Mouse (Mus musculus) intestine, postnatal 0 days (tissue): ENCODE measurements around the gene Bax. TPM values are rescaled to one million over a fixed set of nuclear protein-coding genes. Genes with fewer than 3 reads are reported as not detected.
"Not testable (repeated sequence)": the region's sequence is repeated elsewhere in the genome, so short reads cannot be mapped to it uniquely, and the experiment has no call there.

Experiments
- ATAC-seq: fragments of 200-750 bp; cut with Nextera tagmentation; 2 replicates; pipeline ENCODE4 v1.8.0; 2017; ENCODE audit warnings: mild to moderate bottlenecking, moderate TSS enrichment, moderate library complexity
- H3K27ac ChIP-seq: fragments of 300-500 bp; sonication (generic); 2 replicates; pipeline ENCODE4 v1.5.1; 2014; ENCODE audit warnings: mild to moderate bottlenecking, low read depth, low read length, moderate library complexity
- H3K27me3 ChIP-seq: fragments of 300-500 bp; sonication (generic); replicated peaks from 2 replicates; pipeline ENCODE4 v1.6.1; 2014; ENCODE audit warnings: low read length, mixed read lengths; ENCODE audit not compliant: control insufficient read depth, insufficient read depth
- H3K36me3 ChIP-seq: fragments of 300-500 bp; sonication (generic); 2 replicates; pipeline ENCODE4 v1.6.1; 2014; ENCODE audit warnings: mild to moderate bottlenecking, moderate library complexity; ENCODE audit not compliant: control insufficient read depth, insufficient read depth
- H3K4me1 ChIP-seq: fragments of 300-500 bp; sonication (generic); replicated peaks from 2 replicates; pipeline ENCODE4 v1.6.1; 2014; ENCODE audit warnings: antibody characterized with exemption, low read length, mixed read lengths; ENCODE audit not compliant: control insufficient read depth, insufficient read depth
- H3K4me2 ChIP-seq: fragments of 300-500 bp; sonication (generic); replicated peaks from 2 replicates; pipeline ENCODE4 v1.6.1; 2014; ENCODE audit warnings: low read depth, mild to moderate bottlenecking, moderate library complexity
- H3K4me3 ChIP-seq: fragments of 300-500 bp; sonication (generic); 2 replicates; pipeline ENCODE4 v1.5.1; 2014; ENCODE audit warnings: low read depth, low read length
- H3K9ac ChIP-seq: fragments of 300-500 bp; sonication (generic); 2 replicates; pipeline ENCODE4 v1.6.1; 2014; ENCODE audit warnings: mild to moderate bottlenecking, low read depth, low read length
- H3K9me3 ChIP-seq: fragments of 300-500 bp; sonication (generic); 2 replicates; pipeline ENCODE4 v1.6.1; 2016; ENCODE audit warnings: mixed run types; ENCODE audit not compliant: control insufficient read depth
- CTCF ChIP-seq: sonication (generic); IDR thresholded peaks from 2 replicates; pipeline ENCODE4 v1.5.1; 2016; ENCODE audit warnings: low read depth, mild to moderate bottlenecking, control low read depth, antibody characterized with exemption, moderate library complexity
- WGBS: fragments of 180-500 bp; shearing (Covaris S2); extraction: QIAGEN DNeasy Blood & Tissue Kit; methylation state at CpG from one replicate; pipeline ENCODE4 v1.1.7; 2014; 5-methylcytosine and 5-hydroxymethylcytosine counted together
- polyA plus RNA-seq: library from polyadenylated mRNA; unstranded; fragments of >200 nt; fragmentation: Nextera tagmentation; extraction: Ambion mirVana; gene quantifications from 2 replicates; pipeline ENCODE4 v1.2.1, GENCODE M21; 2015

Bax gene
- polyA plus RNA-seq, 1 experiment from 2014 or later: 180 TPM

- H3K9ac ChIP-seq: peak overlapping the region; percentile 51; the same call in 1 of the 2 replicates
- H3K4me3 ChIP-seq: peak overlapping the region; percentile 74
- H3K27me3 ChIP-seq: no peaks in the 10 kb centered on the region
- no peaks in the 10 kb centered on the region for H3K9me3 ChIP-seq
- WGBS: 37% methylated on average over 7 of the region's 7 CpGs
- H3K4me1 ChIP-seq: 0 out of 2 replicates have a peak, but pooled peaks cover 9% of the 10 kb centered on the region
- peaks cover 46% of the 10 kb centered on the region for H3K36me3 ChIP-seq
- peak; percentile 44 for ATAC-seq
- peak overlapping the region; percentile 94 for H3K27ac ChIP-seq
- no peak for TF ChIP-seq CTCF
- peak overlapping the region; percentile 65 for H3K4me2 ChIP-seq
These were observed 6.3 kb downstream of the Bax start for GRCm38 (mm10) chr7:45460377-45460776.

- Histone ChIP-seq H3K36me3 (peaks cover 48% of the 10 kb centered on the region), H3K4me2 (peak within 1 kb of the TSS; percentile 73), H3K4me3 (peak within 1 kb of the TSS; percentile 74), H3K27ac (peak within 1 kb of the TSS; percentile 94), H3K9ac (peak within 1 kb of the TSS; percentile 57)
- WGBS: 1% methylated on average over 28 of the region's 37 CpGs
- not testable (repeated sequence) for H3K4me1 ChIP-seq, H3K27me3 ChIP-seq, H3K9me3 ChIP-seq
- peak; percentile 84 for ATAC-seq
These were observed 7.0 kb downstream of the Bax start, which contains the start of gene Ftl1 for GRCm38 (mm10) chr7:45459564-45460140. Gene Ftl1 (minus strand): TSS chr7:45459884.

GRCm38 (mm10) chr7:45458748-45459563 lies 7.7 kb downstream of the Bax start:
- under 1% methylated on average over 41 of the region's 43 CpGs for whole genome bisulfite sequencing
- peak overlapping the region; percentile 94 for H3K27ac ChIP-seq
- peak overlapping the region; percentile 74 for H3K4me3 ChIP-seq
- peak overlapping the region; percentile 73 for H3K4me2 ChIP-seq
- peak; percentile 32 for ATAC-seq
- no peak for TF ChIP-seq CTCF
- 0 out of 2 replicates have a peak, but pooled peaks cover 9% of the 10 kb centered on the region for H3K4me1 ChIP-seq
- no peaks in the 10 kb centered on the region for H3K9me3 ChIP-seq
- peak overlapping the region; percentile 57 for H3K9ac ChIP-seq
- H3K27me3 ChIP-seq: no peaks in the 10 kb centered on the region
- peaks cover 53% of the 10 kb centered on the region for H3K36me3 ChIP-seq

- peak overlapping the region; percentile 94 for H3K27ac ChIP-seq
- WGBS: 32% methylated on average over 9 of the region's 10 CpGs
- ATAC-seq: peak; percentile 29
These were observed 9.3 kb downstream of the Bax start for GRCm38 (mm10) chr7:45457204-45458060.

GRCm38 (mm10) chr7:45456721-45457203 lies 9.9 kb downstream of the Bax start:
- ATAC-seq: no peak
- Histone ChIP-seq H3K36me3 (peaks cover 47% of the 10 kb centered on the region), H3K27me3 (no peaks in the 10 kb centered on the region), H3K4me1 (0 out of 2 replicates have a peak, but pooled peaks cover 7% of the 10 kb centered on the region), H3K9me3 (no peaks in the 10 kb centered on the region), H3K9ac (peak overlapping the region; percentile 57), H3K4me3 (0 out of 2 replicates have a peak overlapping the region, but pooled peaks have one; percentile 74), H3K27ac (peak overlapping the region; percentile 94), H3K4me2 (peak overlapping the region; percentile 73)
- 36% methylated on average over 9 of the region's 9 CpGs for WGBS
- TF ChIP-seq CTCF: no peak

More at GRCm38 (mm10) chr7:45457204-45458060, 9.3 kb downstream of the Bax start:
- no peak for TF ChIP-seq CTCF
- no peaks in the 10 kb centered on the region for H3K9me3 ChIP-seq
- H3K4me1 ChIP-seq: 0 out of 2 replicates have a peak, but pooled peaks cover 9% of the 10 kb centered on the region
- no peaks in the 10 kb centered on the region for H3K27me3 ChIP-seq
- peak overlapping the region; percentile 73 for H3K4me2 ChIP-seq
- H3K9ac ChIP-seq: peak overlapping the region; percentile 57
- H3K4me3 ChIP-seq: peak overlapping the region; percentile 74
- peaks cover 41% of the 10 kb centered on the region for H3K36me3 ChIP-seq
